Mouse (Mus musculus): ENCODE measurements around the gene Cyp4f39. TPM values are rescaled to one million over a fixed set of nuclear protein-coding genes. Genes with fewer than 3 reads are reported as not detected.
"Not testable (repeated sequence)": the region's sequence is repeated elsewhere in the genome, so short reads cannot be mapped to it uniquely, and the experiment has no call there.

The Cyp4f39 gene
- total RNA-seq, 2 experiments from 2014 or later = 0.82 TPM; not detected in 1

DNA sequence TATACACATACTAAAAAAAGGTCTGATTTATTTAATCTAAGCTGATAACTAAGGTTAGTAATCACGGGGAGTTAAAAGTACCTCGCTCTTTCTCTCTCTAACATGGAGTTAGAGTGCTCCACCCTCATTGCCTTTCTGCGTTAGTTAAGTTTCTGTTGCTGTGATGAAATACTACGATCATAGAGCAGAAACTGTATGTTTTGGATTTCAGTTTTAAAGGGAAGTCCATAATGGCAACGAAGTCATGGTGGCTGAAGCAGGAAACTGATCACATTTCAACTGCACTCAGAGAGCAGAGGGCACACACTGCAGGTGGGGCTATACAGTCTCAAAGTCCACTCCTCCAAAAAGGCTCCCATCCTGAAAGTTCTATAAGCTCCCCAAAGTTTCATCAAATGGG, 70.3 kb downstream of the Cyp4f39 start:
- intact Hi-C loops (cut with DNase I; ENCODE audit: low total_unique reads) = no loop called here
- no peak for DNase-seq

DNA sequence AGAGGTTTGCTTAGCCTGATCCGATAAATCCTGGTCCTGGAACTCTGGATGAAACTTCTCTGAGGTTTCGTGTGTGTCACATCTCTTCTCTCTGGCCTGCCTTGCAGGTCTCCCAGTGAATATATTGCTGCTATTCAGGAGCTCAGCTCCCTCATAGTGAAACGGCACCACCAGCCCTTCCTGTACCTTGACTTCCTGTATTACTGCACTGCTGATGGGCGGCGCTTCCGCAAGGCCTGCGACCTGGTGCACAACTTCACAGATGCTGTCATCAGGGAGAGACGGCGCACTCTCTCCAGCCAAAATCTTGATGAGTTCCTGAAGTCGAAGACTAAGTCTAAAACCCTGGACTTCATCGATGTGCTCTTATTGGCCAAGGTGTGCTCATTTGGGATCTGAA, 71.4 kb downstream of the Cyp4f39 start:
- DNase-seq = no peak
- intact Hi-C loops (cut with DNase I; ENCODE audit: low total_unique reads) = no loop called here

DNA sequence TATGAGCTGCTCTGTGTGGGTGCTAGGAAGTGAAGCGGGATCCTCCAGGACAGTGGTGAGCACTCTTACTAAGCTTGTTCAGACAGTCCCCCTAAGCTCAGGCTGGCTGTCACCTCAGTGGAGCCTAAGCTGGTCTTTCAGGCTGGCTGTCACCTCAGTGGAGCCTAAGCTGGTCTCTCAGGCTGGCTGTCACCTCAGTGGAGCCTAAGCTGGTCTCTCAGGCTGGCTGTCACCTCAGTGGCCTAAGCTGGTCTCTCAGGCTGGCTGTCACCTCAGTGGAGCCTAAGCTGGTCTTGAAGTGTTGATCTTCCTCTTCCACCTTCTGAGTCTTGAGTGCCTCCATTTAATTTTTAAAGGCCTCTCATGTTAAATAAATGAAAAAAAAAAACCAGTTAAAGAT, 73.8 kb downstream of the Cyp4f39 start:
- intact Hi-C loops (cut with DNase I; ENCODE audit: low total_unique reads) = loop anchor here (5.0 kb wide), 1 partner anchor 156 kb away; no protein-coding TSS in a partner anchor
- peak; percentile 28 for DNase-seq

DNA sequence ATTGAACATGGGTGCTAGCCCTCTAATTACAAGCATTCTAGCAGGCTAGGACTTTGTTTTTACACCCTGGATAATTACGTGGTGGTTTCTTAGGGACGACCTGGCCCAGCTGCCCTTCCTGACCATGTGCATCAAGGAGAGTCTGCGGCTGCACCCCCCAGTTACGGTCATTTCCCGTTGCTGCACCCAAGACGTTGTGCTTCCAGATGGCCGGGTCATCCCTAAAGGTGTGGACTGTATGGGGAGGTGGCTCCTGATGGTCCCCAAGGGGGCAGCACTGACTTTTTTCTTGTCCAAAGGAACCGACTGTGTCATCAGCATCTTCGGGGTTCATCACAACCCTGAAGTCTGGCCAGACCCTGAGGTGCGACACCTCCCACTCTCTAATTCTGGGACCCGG, 75.2 kb downstream of the Cyp4f39 start:
- intact Hi-C loops (cut with DNase I; ENCODE audit: low total_unique reads) = loop anchor here (5.0 kb wide), 1 partner anchor 155 kb away; no protein-coding TSS in a partner anchor
- DNase-seq = no peak

DNA sequence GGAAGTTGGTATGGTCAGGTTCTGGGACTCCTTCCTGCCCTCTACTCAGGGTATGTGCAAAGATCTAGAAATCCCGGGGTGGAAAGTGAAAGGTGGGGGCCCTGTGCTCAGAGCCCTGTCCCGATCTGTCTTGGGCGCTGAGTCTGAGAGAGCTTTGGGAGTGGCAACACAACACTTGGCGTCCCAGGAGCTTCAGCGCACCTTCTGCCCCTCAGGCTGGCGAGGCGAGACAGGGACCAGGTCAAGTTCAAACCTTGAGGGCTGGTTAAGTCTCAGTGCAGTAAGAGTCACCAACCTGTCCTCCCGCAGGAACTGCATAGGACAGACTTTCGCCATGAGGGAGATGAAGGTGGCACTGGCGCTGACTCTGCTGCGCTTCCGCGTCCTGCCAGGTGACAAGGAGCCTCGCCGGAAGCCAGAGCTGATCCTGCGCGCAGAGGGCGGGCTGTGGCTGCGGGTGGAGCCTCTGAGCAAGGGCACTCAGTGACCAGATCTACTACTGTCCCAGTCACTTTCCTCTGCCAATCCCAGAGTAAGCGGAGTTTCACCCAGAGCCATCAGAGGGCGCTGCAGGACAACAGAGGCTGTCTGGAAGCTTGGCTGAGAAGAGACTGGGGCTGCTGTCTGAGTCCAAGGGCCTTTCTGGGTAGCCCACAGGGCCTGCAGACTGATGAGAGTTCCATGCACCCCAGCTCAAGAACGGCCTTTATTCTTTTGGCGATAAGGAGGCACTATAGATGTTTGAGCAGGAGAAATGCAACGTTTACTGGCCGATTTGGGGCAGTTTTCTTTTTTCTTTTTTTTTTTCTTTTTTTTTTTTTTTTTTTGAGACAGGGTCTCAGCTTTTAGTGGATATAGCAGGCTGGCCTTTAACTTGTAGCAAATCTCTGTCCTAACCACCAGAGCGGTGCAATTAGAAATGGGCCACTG, 76.2 kb downstream of the Cyp4f39 start:
- intact Hi-C loops (cut with DNase I; ENCODE audit: low total_unique reads) = loop anchor here (5.0 kb wide), 1 partner anchor 154 kb away; no protein-coding TSS in a partner anchor
- DNase-seq = peak; percentile 82

DNA sequence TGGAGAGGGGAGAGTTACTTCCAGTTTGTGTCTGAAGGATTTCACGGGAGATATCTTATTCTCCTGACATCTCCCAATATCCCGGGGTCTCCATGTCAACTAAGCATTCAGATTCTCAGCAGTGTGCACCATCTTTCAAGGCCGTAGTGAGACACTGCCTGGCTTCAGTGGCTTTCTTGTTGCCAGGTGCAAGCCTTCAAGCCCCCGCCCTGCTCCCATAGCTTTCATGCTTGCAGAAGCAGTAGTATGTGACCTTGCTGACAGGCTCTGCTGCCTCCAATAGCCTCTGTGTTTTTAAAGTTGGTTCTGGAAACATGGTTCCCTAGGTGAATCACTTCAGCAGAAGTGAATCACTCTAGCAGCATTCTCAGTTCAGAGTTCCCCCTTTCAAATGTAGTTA, 79.8 kb downstream of the Cyp4f39 start:
- intact Hi-C loops (cut with DNase I; ENCODE audit: low total_unique reads); DNase-seq: not testable (repeated sequence)

DNA sequence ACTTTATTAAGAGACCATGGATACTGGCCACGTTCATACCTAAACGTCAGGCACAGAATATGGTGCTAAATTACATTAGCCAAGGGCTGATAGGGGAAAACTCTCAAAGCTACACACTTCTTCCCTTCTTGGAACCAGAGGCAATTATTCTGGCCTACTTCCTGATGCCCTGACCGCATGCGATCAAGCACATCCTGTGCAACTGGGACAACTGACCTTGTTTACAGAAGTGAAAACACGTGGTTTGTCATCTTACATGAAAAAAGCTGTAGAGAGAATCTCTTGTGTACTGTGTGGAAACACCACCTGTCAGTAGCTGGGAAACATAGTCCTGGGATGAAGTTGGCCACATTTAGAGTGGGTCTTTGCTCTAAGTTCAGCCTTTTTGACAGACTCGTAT, 81.5 kb downstream of the Cyp4f39 start:
- DNase-seq = no peak
- intact Hi-C loops (cut with DNase I; ENCODE audit: low total_unique reads) = no loop called here

DNA sequence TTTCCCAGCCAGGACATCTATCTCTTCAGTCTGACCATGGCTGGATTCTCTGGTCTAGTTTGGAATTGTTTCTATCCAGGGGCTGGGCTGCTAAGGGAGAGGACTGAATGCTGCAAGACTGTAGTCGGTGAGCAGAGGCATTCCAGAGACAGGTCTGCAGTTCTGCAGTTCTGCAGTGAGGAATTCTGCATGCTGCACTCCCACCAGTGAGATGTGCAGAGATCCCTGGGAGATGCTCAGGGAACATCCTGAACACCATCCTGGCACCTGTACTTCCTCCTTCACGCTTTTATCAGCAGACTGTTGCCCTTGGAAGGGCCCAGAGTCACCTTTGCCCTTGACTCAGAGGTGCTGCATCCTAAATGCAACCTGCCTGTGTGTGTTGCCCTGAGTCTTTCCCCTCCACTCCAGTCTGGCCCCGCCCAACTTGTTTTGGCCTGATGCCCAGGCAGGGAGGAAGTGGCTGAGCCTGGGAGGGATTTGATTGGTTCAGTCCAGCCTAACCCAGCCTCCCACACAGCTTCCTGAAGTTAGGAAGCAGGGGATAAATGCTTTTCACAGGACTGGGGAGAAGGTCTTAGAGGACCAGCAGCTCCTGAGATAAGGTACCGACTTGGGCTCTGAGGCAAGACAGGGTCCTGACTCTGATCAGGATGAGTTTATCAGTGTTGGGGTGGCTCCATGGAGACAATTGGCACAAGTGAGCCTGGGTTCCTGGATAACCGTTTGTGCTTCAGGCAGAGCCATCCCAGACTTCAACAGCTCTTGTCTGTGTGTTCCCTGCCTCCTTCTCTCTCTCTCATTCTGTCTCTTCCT, 83.7 kb downstream of the Cyp4f39 start, which contains the start of gene Cyp4f16:
TSS of gene Cyp4f16 (plus strand) at position 508 of the 816 bp plus-strand sequence.
- DNase-seq = peak; percentile 90
- intact Hi-C loops (cut with DNase I; ENCODE audit: low total_unique reads) = not testable (repeated sequence)

DNA sequence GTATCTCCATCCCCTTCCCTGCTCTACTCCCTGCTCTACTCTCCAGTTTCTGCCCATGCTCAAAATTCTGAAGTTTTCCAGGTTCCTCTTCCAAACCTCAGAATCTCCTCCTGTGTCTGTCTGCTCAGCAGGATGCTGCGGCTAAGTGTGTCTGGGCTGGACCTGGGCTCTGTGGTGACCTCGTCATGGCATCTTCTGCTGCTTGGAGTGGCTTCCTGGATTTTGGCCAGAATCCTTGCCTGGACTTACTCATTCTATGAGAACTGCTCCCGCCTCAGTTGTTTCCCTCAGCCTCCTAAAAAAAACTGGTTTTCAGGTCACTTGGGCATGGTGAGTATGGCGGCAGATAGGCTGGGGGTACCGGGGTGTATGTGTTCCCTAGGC, 84.3 kb downstream of the Cyp4f39 start:
- intact Hi-C loops (cut with DNase I; ENCODE audit: low total_unique reads) = no loop called here
- DNase-seq = peak; percentile 14

Other genes with a start within 250 kb of the Cyp4f39 start
- gene Brd4, start 168.0 kb upstream of the Cyp4f39 start, total RNA-seq (2021) = 10 to 100 TPM; 47.0 to 47.7 TPM
- 10 to 100 TPM; 29.3 to 30.5 TPM for gene Akap8, start 131.5 kb upstream of the Cyp4f39 start, total RNA-seq (2021)
- gene Akap8l, start 102.1 kb upstream of the Cyp4f39 start, total RNA-seq (2021) = 10 to 100 TPM; 20.8 to 28.0 TPM
- 10 to 100 TPM; 14.3 to 15.3 TPM for gene Wiz, start 63.3 kb upstream of the Cyp4f39 start, total RNA-seq (2021)
- under 1 TPM in 1 of 2 experiments, not detected in 1; 0.14 TPM for gene Rasal3, start 49.1 kb upstream of the Cyp4f39 start, total RNA-seq (2021)
- not detected for gene Pglyrp2, start 28.6 kb upstream of the Cyp4f39 start, total RNA-seq (2021)
- gene Cyp4f17, start 53.3 kb downstream of the Cyp4f39 start, total RNA-seq (2021) = 1 to 10 TPM in 1 of 2 experiments, under 1 TPM in 1; 0.90 to 1.3 TPM
- gene Cyp4f16, start 83.8 kb downstream of the Cyp4f39 start, total RNA-seq (2021) = 1 to 10 TPM; 2.0 to 2.3 TPM
- gene Cyp4f37, start 168.6 kb downstream of the Cyp4f39 start, total RNA-seq (2021) = not detected
- gene Cyp4f40, start 206.2 kb downstream of the Cyp4f39 start, total RNA-seq (2021) = not detected
- not detected for gene Cyp4f15, start 232.9 kb downstream of the Cyp4f39 start, total RNA-seq (2021)

Measured in gastrocnemius, postnatal 14 days (tissue).